Mouse (Mus musculus): ENCODE results near the gene Hes7. TPM values are rescaled to one million over a fixed set of nuclear protein-coding genes. Genes with fewer than 3 reads are reported as not detected.
A peak's percentile ranks its signal among the peaks of the same experiment; 100 is the strongest.

Hes7 gene
- polyA plus RNA-seq (2014; fragmentation: Nextera tagmentation; extraction: Ambion mirVana), result 0.21 and 0.45 TPM in 2 replicates

DNA sequence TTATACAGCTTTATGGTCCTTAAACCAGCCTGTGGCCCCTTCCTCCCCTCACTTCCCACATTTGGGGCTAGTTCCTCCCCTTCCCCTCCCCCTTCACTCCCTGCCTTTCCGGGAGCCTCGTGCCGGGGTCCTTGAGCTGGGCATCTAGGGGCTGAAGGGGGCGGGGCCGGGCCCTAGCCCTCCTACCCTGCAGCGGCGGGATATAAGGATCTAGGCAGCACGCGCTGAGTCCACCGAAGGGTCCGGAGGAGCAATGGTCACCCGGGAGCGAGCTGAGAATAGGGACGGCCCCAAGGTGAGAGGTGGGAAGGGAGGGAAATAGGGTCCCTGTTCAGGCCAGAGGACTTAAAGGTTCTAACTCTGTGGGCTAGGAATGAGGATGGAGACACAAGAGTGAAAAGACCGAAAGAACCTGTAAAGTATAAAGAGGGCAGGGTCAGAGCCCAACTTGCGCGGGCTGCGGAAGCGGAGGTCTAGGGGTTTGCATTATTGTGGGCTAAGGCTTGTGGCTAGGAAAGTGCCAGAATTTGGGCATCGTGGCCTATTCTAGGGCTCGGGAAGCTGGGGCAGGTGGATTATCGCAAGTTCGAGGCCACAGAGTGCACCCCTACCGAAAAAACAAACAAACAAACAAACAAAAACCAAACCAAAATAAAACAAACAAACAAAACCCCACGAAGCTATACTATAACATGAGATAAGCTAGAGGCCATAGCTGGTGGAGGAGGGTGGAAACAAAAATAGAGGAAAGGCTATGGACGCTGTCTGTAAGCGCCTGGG lies at the start of gene Hes7:
TSS of gene Hes7 (plus strand) at position 184 of the 780 bp plus-strand sequence.
- Histone ChIP-seq H3K9ac (ENCODE audit: low read depth, low read length) (peak within 1 kb of the TSS; percentile 65), H3K4me2 (ENCODE audit: low read depth, low read length) (peak within 1 kb of the TSS; percentile 99), H3K36me3 (ENCODE audit: control insufficient read depth, insufficient read depth, low read length) (no peaks in the 10 kb centered on the region), H3K27me3 (replicated peaks; ENCODE audit: control insufficient read depth, insufficient read depth, low read length) (no peaks in the 10 kb centered on the region), H3K4me3 (ENCODE audit: low read depth, low read length) (peak within 1 kb of the TSS; percentile 88), H3K9me3 (ENCODE audit: control insufficient read depth, low read length) (no peaks in the 10 kb centered on the region), H3K4me1 (ENCODE audit: control insufficient read depth, insufficient read depth, low read length) (peaks cover 21% of the 10 kb centered on the region), H3K27ac (replicated peaks; ENCODE audit: low read depth, low read length) (peak within 1 kb of the TSS; percentile 84; the same call in 1 of the 2 replicates)
- WGBS, result 2% methylated on average over 27 of the region's 27 CpGs
- peak; percentile 26 for DNase-seq (ENCODE audit: low spot score)
- no peak for ATAC-seq (ENCODE audit: low read depth)

DNA sequence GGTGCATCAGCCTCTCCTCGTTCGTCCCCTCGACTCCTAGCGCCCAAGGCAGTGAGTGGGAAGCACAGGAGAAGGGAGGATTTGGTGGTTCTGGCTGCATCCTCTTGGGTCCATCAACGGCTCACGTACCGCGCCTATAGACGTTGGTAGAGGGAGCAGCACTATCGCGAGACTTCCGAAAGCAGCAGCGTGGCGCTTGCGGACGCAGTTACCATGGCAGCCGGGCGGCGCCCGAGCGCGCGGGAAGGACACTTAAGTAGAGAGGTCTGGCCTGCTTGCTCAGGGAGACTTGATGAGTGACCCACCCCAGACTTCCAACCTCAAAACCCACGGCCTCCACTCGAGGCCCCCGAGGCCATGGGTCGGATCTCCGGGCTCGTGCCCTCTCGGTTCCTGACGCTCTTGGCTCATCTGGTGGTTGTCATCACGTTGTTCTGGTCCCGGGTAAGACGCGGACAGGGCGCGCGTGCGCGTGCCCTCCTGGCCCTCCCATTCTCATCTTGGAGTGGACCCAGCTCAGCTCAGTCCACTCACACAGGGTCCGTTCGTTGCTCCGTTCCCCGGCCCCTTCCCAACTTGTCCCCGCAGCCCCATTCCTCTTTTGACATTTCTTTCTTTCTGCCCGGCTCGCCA lies 49.5 kb upstream of the Hes7 start, which contains the start of gene Tmem107:
TSS of gene Tmem107 (plus strand) at position 217 of the 633 bp plus-strand sequence.
- Histone ChIP-seq H3K4me1 (ENCODE audit: control insufficient read depth, insufficient read depth, low read length) (peaks cover 10% of the 10 kb centered on the region; the same call in 1 of the 2 replicates), H3K27ac (replicated peaks; ENCODE audit: low read depth, low read length) (peak within 1 kb of the TSS; percentile 98), H3K9me3 (ENCODE audit: control insufficient read depth, low read length) (no peaks in the 10 kb centered on the region), H3K4me2 (ENCODE audit: low read depth, low read length) (peak within 1 kb of the TSS; percentile 66), H3K4me3 (ENCODE audit: low read depth, low read length) (peak within 1 kb of the TSS; percentile 67), H3K36me3 (ENCODE audit: control insufficient read depth, insufficient read depth, low read length) (no peaks in the 10 kb centered on the region), H3K27me3 (replicated peaks; ENCODE audit: control insufficient read depth, insufficient read depth, low read length) (no peaks in the 10 kb centered on the region), H3K9ac (ENCODE audit: low read depth, low read length) (peak within 1 kb of the TSS; percentile 91)
- under 1% methylated on average over 27 of the region's 47 CpGs for WGBS
- ATAC-seq (ENCODE audit: low read depth), result peak; percentile 89
- peak; percentile 98 for DNase-seq (ENCODE audit: low spot score)

DNA sequence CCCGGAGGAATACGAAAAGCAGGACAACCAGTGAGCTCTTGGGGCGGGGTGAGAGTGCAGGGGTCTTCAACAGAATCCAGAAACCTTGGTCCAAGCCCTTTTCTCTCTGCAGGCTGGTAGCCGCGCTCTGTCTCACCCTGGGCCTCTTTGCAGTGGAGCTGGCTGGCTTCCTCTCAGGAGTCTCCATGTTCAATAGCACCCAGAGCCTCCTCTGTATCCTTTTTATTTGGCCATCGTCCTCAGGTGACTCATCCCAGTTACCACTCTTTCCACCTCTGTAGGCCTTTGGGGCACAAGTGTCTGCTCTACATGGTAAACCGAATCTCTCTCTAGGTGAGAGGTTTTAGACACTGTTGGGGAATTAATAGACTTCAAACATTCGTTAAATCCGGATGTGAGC lies 48.9 kb upstream of the Hes7 start:
- DNase-seq (ENCODE audit: low spot score) (no peak), ATAC-seq (ENCODE audit: low read depth) (no peak)
- no peaks in the 10 kb centered on the region for H3K9me3 ChIP-seq (ENCODE audit: control insufficient read depth, low read length)
- peak overlapping the region; percentile 91 for H3K9ac ChIP-seq (ENCODE audit: low read depth, low read length)
- H3K4me2 ChIP-seq (ENCODE audit: low read depth, low read length), result peak overlapping the region; percentile 66
- H3K36me3 ChIP-seq (ENCODE audit: control insufficient read depth, insufficient read depth, low read length), result no peaks in the 10 kb centered on the region
- H3K4me3 ChIP-seq (ENCODE audit: low read depth, low read length), result peak overlapping the region; percentile 67
- peak overlapping the region; percentile 98 for H3K27ac ChIP-seq (replicated peaks; ENCODE audit: low read depth, low read length)
- H3K27me3 ChIP-seq (replicated peaks; ENCODE audit: control insufficient read depth, insufficient read depth, low read length), result no peaks in the 10 kb centered on the region
- peaks cover 6% of the 10 kb centered on the region; the same call in 1 of the 2 replicates for H3K4me1 ChIP-seq (ENCODE audit: control insufficient read depth, insufficient read depth, low read length)
- WGBS, result 28% methylated on average over 8 of the region's 9 CpGs

DNA sequence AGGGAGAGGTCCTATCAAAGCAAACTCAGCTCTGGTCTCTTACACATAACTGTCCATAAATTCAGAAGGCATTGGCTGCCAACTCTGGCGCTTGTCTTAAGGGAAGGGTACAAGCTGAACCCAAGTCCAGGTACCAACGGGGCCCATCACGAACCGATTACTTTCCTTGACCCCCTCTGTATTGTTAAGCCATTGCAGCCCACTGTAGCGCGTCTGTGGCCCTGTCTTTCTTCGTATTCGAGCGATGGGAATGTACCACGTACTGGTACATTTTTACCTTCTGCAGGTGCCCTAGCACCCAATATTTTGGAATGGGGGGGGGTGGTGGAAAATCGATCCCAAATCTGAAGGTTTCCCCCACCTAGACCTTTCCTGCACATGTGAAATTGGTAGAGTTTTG lies 48.0 kb upstream of the Hes7 start:
- WGBS, result 88% methylated on average over 11 of the region's 11 CpGs
- H3K4me1 ChIP-seq (ENCODE audit: control insufficient read depth, insufficient read depth, low read length), result 0 out of 2 replicates have a peak, but pooled peaks cover 5% of the 10 kb centered on the region
- no peaks in the 10 kb centered on the region for H3K36me3 ChIP-seq (ENCODE audit: control insufficient read depth, insufficient read depth, low read length)
- no peak for DNase-seq (ENCODE audit: low spot score)
- H3K4me3 ChIP-seq (ENCODE audit: low read depth, low read length), result peak overlapping the region; percentile 31
- peak overlapping the region; percentile 66 for H3K4me2 ChIP-seq (ENCODE audit: low read depth, low read length)
- no peak for ATAC-seq (ENCODE audit: low read depth)
- H3K27me3 ChIP-seq (replicated peaks; ENCODE audit: control insufficient read depth, insufficient read depth, low read length), result no peaks in the 10 kb centered on the region
- H3K27ac ChIP-seq (replicated peaks; ENCODE audit: low read depth, low read length), result peak overlapping the region; percentile 95
- H3K9me3 ChIP-seq (ENCODE audit: control insufficient read depth, low read length), result no peaks in the 10 kb centered on the region
- H3K9ac ChIP-seq (ENCODE audit: low read depth, low read length), result peak overlapping the region; percentile 60

- Histone ChIP-seq H3K4me3 (ENCODE audit: low read depth, low read length) (peak overlapping the region; percentile 31), H3K27me3 (replicated peaks; ENCODE audit: control insufficient read depth, insufficient read depth, low read length) (no peaks in the 10 kb centered on the region), H3K27ac (replicated peaks; ENCODE audit: low read depth, low read length) (peak overlapping the region; percentile 95), H3K36me3 (ENCODE audit: control insufficient read depth, insufficient read depth, low read length) (no peaks in the 10 kb centered on the region), H3K4me1 (ENCODE audit: control insufficient read depth, insufficient read depth, low read length) (0 out of 2 replicates have a peak, but pooled peaks cover 5% of the 10 kb centered on the region), H3K9ac (ENCODE audit: low read depth, low read length) (peak overlapping the region; percentile 60), H3K4me2 (ENCODE audit: low read depth, low read length) (peak overlapping the region; percentile 66), H3K9me3 (ENCODE audit: control insufficient read depth, low read length) (no peaks in the 10 kb centered on the region)
- DNase-seq (ENCODE audit: low spot score), result no peak
- WGBS, result 12% methylated on average over 9 of the region's 9 CpGs
- ATAC-seq (ENCODE audit: low read depth), result no peak
These were observed 47.5 kb upstream of the Hes7 start for GRCm38 (mm10) chr11:69072666-69073064.

GRCm38 (mm10) chr11:69073065-69073888 lies 46.9 kb upstream of the Hes7 start:
- peak overlapping the region; percentile 66 for H3K4me2 ChIP-seq (ENCODE audit: low read depth, low read length)
- no peaks in the 10 kb centered on the region for H3K36me3 ChIP-seq (ENCODE audit: control insufficient read depth, insufficient read depth, low read length)
- no peaks in the 10 kb centered on the region for H3K9me3 ChIP-seq (ENCODE audit: control insufficient read depth, low read length)
- ATAC-seq (ENCODE audit: low read depth) (peak; percentile 74), DNase-seq (ENCODE audit: low spot score) (peak; percentile 96)
- H3K9ac ChIP-seq (ENCODE audit: low read depth, low read length), result peak overlapping the region; percentile 60
- 0 out of 2 replicates have a peak, but pooled peaks cover 5% of the 10 kb centered on the region for H3K4me1 ChIP-seq (ENCODE audit: control insufficient read depth, insufficient read depth, low read length)
- H3K4me3 ChIP-seq (ENCODE audit: low read depth, low read length), result peak overlapping the region; percentile 31
- H3K27me3 ChIP-seq (replicated peaks; ENCODE audit: control insufficient read depth, insufficient read depth, low read length), result no peaks in the 10 kb centered on the region
- peak overlapping the region; percentile 95 for H3K27ac ChIP-seq (replicated peaks; ENCODE audit: low read depth, low read length)
- 2% methylated on average over 14 of the region's 14 CpGs for WGBS

DNA sequence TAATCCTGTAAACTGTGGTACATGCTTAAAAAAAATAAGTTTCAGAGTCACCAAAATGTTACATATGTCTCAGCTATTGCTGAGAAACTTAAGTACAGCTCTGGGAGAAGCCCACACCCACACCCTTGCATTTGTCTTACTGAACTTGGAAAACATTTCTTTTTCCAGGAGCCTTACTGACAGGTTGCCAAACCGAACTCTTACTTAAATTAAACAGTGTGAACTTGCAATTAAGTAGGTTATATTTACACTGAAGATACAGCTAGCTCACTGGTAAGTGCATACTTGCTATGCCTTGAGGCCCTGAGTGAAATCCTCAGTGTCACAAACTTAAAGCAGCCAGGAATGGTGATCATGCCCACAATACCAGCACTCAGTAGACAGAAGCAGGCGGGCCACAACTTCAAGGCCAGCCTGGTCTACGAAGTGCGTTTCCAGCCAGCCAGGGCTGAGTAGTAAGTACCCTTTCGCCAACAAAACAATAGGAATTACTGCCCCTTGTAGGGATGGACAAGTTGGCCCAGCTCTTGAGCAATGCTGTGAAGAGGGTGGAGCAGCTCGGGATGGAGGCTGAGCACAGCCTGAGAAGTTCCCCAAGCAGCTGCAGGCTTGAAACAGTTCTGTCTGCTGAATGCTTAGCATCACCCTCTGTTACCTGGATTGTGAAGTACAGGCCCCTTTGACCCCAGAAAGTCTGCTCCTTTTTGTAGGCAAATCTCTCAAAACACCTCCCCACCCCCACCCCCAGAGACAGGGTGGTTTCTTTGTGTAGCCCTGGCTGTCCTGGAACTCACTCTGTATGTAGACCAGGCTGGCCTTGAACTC lies 46.0 kb upstream of the Hes7 start:
- Histone ChIP-seq H3K27me3 (replicated peaks; ENCODE audit: control insufficient read depth, insufficient read depth, low read length) (no peaks in the 10 kb centered on the region), H3K9ac (ENCODE audit: low read depth, low read length) (no peak overlapping the region; the same call in 1 of the 2 replicates), H3K4me1 (ENCODE audit: control insufficient read depth, insufficient read depth, low read length) (0 out of 2 replicates have a peak, but pooled peaks cover 5% of the 10 kb centered on the region), H3K27ac (replicated peaks; ENCODE audit: low read depth, low read length) (peak overlapping the region; percentile 95), H3K36me3 (ENCODE audit: control insufficient read depth, insufficient read depth, low read length) (no peaks in the 10 kb centered on the region), H3K4me3 (ENCODE audit: low read depth, low read length) (no peak overlapping the region), H3K4me2 (ENCODE audit: low read depth, low read length) (no peak overlapping the region), H3K9me3 (ENCODE audit: control insufficient read depth, low read length) (no peaks in the 10 kb centered on the region)
- DNase-seq (ENCODE audit: low spot score) (peak; percentile 39), ATAC-seq (ENCODE audit: low read depth) (no peak)
- WGBS, result 45% methylated on average over 6 of the region's 6 CpGs

Data from embryonic facial prominence, embryonic 14.5 days (tissue).